Mouse (Mus musculus): ENCODE results near the gene Kmt2b. TPM values are rescaled to one million over a fixed set of nuclear protein-coding genes. Genes with fewer than 3 reads are reported as not detected.

The Kmt2b gene
- total and polyA plus RNA-seq, 2 experiments from 2014 or later: 5.2 to 31.2 TPM

GRCm38 (mm10) chr7:30612654-30613402 lies 24.3 kb upstream of the Kmt2b start, which contains the start of gene Upk1a:
Gene Upk1a (minus strand): TSS chr7:30612847.
- Histone ChIP-seq H3K36me3 (ENCODE audit: insufficient read depth) (peaks cover 16% of the 10 kb centered on the region; the same call in 1 of the 2 replicates), H3K9ac (no peak within 1 kb of the TSS), H3K9me3 (ENCODE audit: low read length) (no peaks in the 10 kb centered on the region), H3K4me2 (ENCODE audit: low read depth) (no peak within 1 kb of the TSS), H3K4me3 (ENCODE audit: low read depth, low read length) (no peak within 1 kb of the TSS), H3K27ac (ENCODE audit: low read depth, low read length) (no peak within 1 kb of the TSS), H3K4me1 (ENCODE audit: insufficient read depth) (no peaks in the 10 kb centered on the region), H3K27me3 (ENCODE audit: insufficient read depth, low read length) (no peaks in the 10 kb centered on the region)
- ATAC-seq (no peak), DNase-seq (no peak)
- WGBS: 76% methylated on average over 8 of the region's 8 CpGs
- no peak for TF ChIP-seq CTCF (IDR thresholded peaks at IDR 0.05; ENCODE audit: low read depth)

GRCm38 (mm10) chr7:30610043-30610442 lies 21.5 kb upstream of the Kmt2b start:
- Histone ChIP-seq H3K27me3 (ENCODE audit: insufficient read depth, low read length) (no peaks in the 10 kb centered on the region), H3K27ac (ENCODE audit: low read depth, low read length) (no peak overlapping the region), H3K9ac (no peak overlapping the region), H3K9me3 (ENCODE audit: low read length) (no peaks in the 10 kb centered on the region), H3K36me3 (ENCODE audit: insufficient read depth) (no peaks in the 10 kb centered on the region), H3K4me3 (ENCODE audit: low read depth, low read length) (no peak overlapping the region), H3K4me1 (ENCODE audit: insufficient read depth) (no peaks in the 10 kb centered on the region), H3K4me2 (ENCODE audit: low read depth) (no peak overlapping the region)
- 65% methylated on average over 7 of the region's 7 CpGs for WGBS
- DNase-seq (no peak), ATAC-seq (no peak)
- TF ChIP-seq CTCF (IDR thresholded peaks at IDR 0.05; ENCODE audit: low read depth): no peak

GRCm38 (mm10) chr7:30608476-30608875 lies 19.9 kb upstream of the Kmt2b start:
- Histone ChIP-seq H3K9me3 (ENCODE audit: low read length) (no peaks in the 10 kb centered on the region), H3K4me3 (ENCODE audit: low read depth, low read length) (no peak overlapping the region), H3K9ac (no peak overlapping the region), H3K27ac (ENCODE audit: low read depth, low read length) (no peak overlapping the region), H3K4me1 (ENCODE audit: insufficient read depth) (no peaks in the 10 kb centered on the region), H3K36me3 (ENCODE audit: insufficient read depth) (no peaks in the 10 kb centered on the region), H3K27me3 (ENCODE audit: insufficient read depth, low read length) (no peaks in the 10 kb centered on the region), H3K4me2 (ENCODE audit: low read depth) (no peak overlapping the region)
- no peak for DNase-seq
- WGBS: 50% methylated on average over 16 of the region's 16 CpGs
- TF ChIP-seq CTCF (IDR thresholded peaks at IDR 0.05; ENCODE audit: low read depth): no peak
- ATAC-seq: no peak

- no peaks in the 10 kb centered on the region for H3K9me3 ChIP-seq (ENCODE audit: low read length)
- TF ChIP-seq CTCF (IDR thresholded peaks at IDR 0.05; ENCODE audit: low read depth): peak; percentile 61
- H3K4me1 ChIP-seq (ENCODE audit: insufficient read depth): no peaks in the 10 kb centered on the region
- no peaks in the 10 kb centered on the region for H3K27me3 ChIP-seq (ENCODE audit: insufficient read depth, low read length)
- ATAC-seq: peak; percentile 42; the same call in 1 of the 2 replicates
- 29% methylated on average over 8 of the region's 8 CpGs for WGBS
- no peaks in the 10 kb centered on the region for H3K36me3 ChIP-seq (ENCODE audit: insufficient read depth)
- H3K9ac ChIP-seq: no peak overlapping the region
- no peak for DNase-seq
- H3K27ac ChIP-seq (ENCODE audit: low read depth, low read length): no peak overlapping the region
- no peak overlapping the region for H3K4me3 ChIP-seq (ENCODE audit: low read depth, low read length)
- no peak overlapping the region for H3K4me2 ChIP-seq (ENCODE audit: low read depth)
These were observed 19.3 kb upstream of the Kmt2b start for GRCm38 (mm10) chr7:30607706-30608309.

- 0 out of 2 replicates have a peak, but pooled peaks cover 4% of the 10 kb centered on the region for H3K4me1 ChIP-seq (ENCODE audit: insufficient read depth)
- no peak overlapping the region for H3K9ac ChIP-seq
- DNase-seq (no peak), ATAC-seq (no peak)
- no peak overlapping the region for H3K27ac ChIP-seq (ENCODE audit: low read depth, low read length)
- no peak overlapping the region for H3K4me3 ChIP-seq (ENCODE audit: low read depth, low read length)
- WGBS: 86% methylated on average over 8 of the region's 8 CpGs
- H3K9me3 ChIP-seq (ENCODE audit: low read length): no peaks in the 10 kb centered on the region
- TF ChIP-seq CTCF (IDR thresholded peaks at IDR 0.05; ENCODE audit: low read depth): no peak
- H3K36me3 ChIP-seq (ENCODE audit: insufficient read depth): no peaks in the 10 kb centered on the region
- no peak overlapping the region for H3K4me2 ChIP-seq (ENCODE audit: low read depth)
- no peaks in the 10 kb centered on the region for H3K27me3 ChIP-seq (ENCODE audit: insufficient read depth, low read length)
These were observed 16.4 kb upstream of the Kmt2b start for GRCm38 (mm10) chr7:30604944-30605343.

GRCm38 (mm10) chr7:30604424-30604823 lies 15.9 kb upstream of the Kmt2b start:
- H3K27me3 ChIP-seq (ENCODE audit: insufficient read depth, low read length): no peaks in the 10 kb centered on the region
- TF ChIP-seq CTCF (IDR thresholded peaks at IDR 0.05; ENCODE audit: low read depth): no peak
- no peaks in the 10 kb centered on the region for H3K36me3 ChIP-seq (ENCODE audit: insufficient read depth)
- WGBS: 60% methylated on average over 8 of the region's 8 CpGs
- no peak overlapping the region for H3K9ac ChIP-seq
- no peaks in the 10 kb centered on the region for H3K9me3 ChIP-seq (ENCODE audit: low read length)
- H3K27ac ChIP-seq (ENCODE audit: low read depth, low read length): no peak overlapping the region
- peaks cover 8% of the 10 kb centered on the region; the same call in 1 of the 2 replicates for H3K4me1 ChIP-seq (ENCODE audit: insufficient read depth)
- no peak for DNase-seq
- H3K4me2 ChIP-seq (ENCODE audit: low read depth): no peak overlapping the region
- ATAC-seq: no peak
- no peak overlapping the region for H3K4me3 ChIP-seq (ENCODE audit: low read depth, low read length)

GRCm38 (mm10) chr7:30602583-30602982 lies 14.1 kb upstream of the Kmt2b start:
- 81% methylated on average over 3 of the region's 3 CpGs for WGBS
- no peak overlapping the region for H3K4me2 ChIP-seq (ENCODE audit: low read depth)
- TF ChIP-seq CTCF (IDR thresholded peaks at IDR 0.05; ENCODE audit: low read depth): no peak
- DNase-seq: no peak
- peaks cover 8% of the 10 kb centered on the region; the same call in 1 of the 2 replicates for H3K4me1 ChIP-seq (ENCODE audit: insufficient read depth)
- no peak for ATAC-seq
- H3K9me3 ChIP-seq (ENCODE audit: low read length): no peaks in the 10 kb centered on the region
- no peak overlapping the region for H3K4me3 ChIP-seq (ENCODE audit: low read depth, low read length)
- no peak overlapping the region for H3K9ac ChIP-seq
- H3K27me3 ChIP-seq (ENCODE audit: insufficient read depth, low read length): no peaks in the 10 kb centered on the region
- H3K27ac ChIP-seq (ENCODE audit: low read depth, low read length): no peak overlapping the region
- no peaks in the 10 kb centered on the region for H3K36me3 ChIP-seq (ENCODE audit: insufficient read depth)
